Mouse (Mus musculus) thymus, adult 2 months (tissue): Measurements from ENCODE around the gene Tenm4. TPM values are rescaled to one million over a fixed set of nuclear protein-coding genes. Genes with fewer than 3 reads are reported as not detected.
"Not testable (repeated sequence)": the region's sequence is repeated elsewhere in the genome, so short reads cannot be mapped to it uniquely, and the experiment has no call there.

Source experiments
- DNase-seq: peaks from one replicate; pipeline ENCODE4 v3.0.0; 2021
- H3K27ac ChIP-seq: fragments of 200-500 bp; 2 replicates; pipeline ENCODE4 v1.5.1; 2012; ENCODE audit warnings: low read length, control low read depth; ENCODE audit not compliant: control insufficient read depth, insufficient read depth
- H3K27me3 ChIP-seq: fragments of 200-500 bp; 2 replicates; pipeline ENCODE4 v1.6.1; 2012; ENCODE audit warnings: mild to moderate bottlenecking, low read length, moderate library complexity, mixed read lengths; ENCODE audit not compliant: control insufficient read depth, insufficient read depth
- H3K36me3 ChIP-seq: fragments of 200-500 bp; 2 replicates; pipeline ENCODE4 v1.6.1; 2012; ENCODE audit warnings: mild to moderate bottlenecking, low read length, moderate library complexity; ENCODE audit not compliant: control insufficient read depth, insufficient read depth
- H3K4me1 ChIP-seq: fragments of 200-500 bp; replicated peaks from 2 replicates; pipeline ENCODE4 v1.6.1; 2012; ENCODE audit warnings: low read length; ENCODE audit not compliant: control insufficient read depth, insufficient read depth
- H3K4me3 ChIP-seq: fragments of 200-500 bp; 2 replicates; pipeline ENCODE4 v1.5.1; 2012; ENCODE audit warnings: mild to moderate bottlenecking, low read length, control low read depth, moderate library complexity; ENCODE audit not compliant: control insufficient read depth, insufficient read depth
- CTCF ChIP-seq: fragments of 200-500 bp; IDR thresholded peaks from 2 replicates; pipeline ENCODE4 v1.5.1; 2012; ENCODE audit warnings: mild to moderate bottlenecking, control low read depth, low read length, moderate library complexity, borderline replicate concordance; ENCODE audit not compliant: control insufficient read depth, poor library complexity, insufficient read depth; ENCODE audit errors: extremely low read depth
- POLR2A ChIP-seq: fragments of 200-500 bp; IDR thresholded peaks from 2 replicates; pipeline ENCODE4 v1.6.1; 2012; ENCODE audit warnings: mild to moderate bottlenecking, low read length, control low read depth, moderate library complexity; ENCODE audit not compliant: control insufficient read depth, poor library complexity, insufficient read depth; ENCODE audit errors: extremely low read depth
- WGBS: fragments of 180-500 bp; shearing (Covaris S2); methylation state at CpG from one replicate; pipeline ENCODE4 v1.1.7; 2018; 5-methylcytosine and 5-hydroxymethylcytosine counted together
- polyA plus RNA-seq: library from polyadenylated mRNA; depleted of rRNA; stranded (reverse); fragments of >200 nt; gene quantifications from 2 replicates; pipeline ENCODE4 v1.2.3, GENCODE M21; 2012

Gene Tenm4
- polyA plus RNA-seq, 1 experiment: 2.7 TPM

GRCm38 (mm10) chr7:96604091-96604745 lies 433.2 kb downstream of the Tenm4 start:
- Histone ChIP-seq H3K27me3 (no peaks in the 10 kb centered on the region), H3K4me1 (no peaks in the 10 kb centered on the region), H3K27ac (no peak overlapping the region), H3K4me3 (no peak overlapping the region), H3K36me3 (no peaks in the 10 kb centered on the region)
- TF ChIP-seq POLR2A: no peak
- TF ChIP-seq CTCF: no peak
- WGBS: 88% methylated on average over 3 of the region's 3 CpGs
- DNase-seq: no peak

DNA sequence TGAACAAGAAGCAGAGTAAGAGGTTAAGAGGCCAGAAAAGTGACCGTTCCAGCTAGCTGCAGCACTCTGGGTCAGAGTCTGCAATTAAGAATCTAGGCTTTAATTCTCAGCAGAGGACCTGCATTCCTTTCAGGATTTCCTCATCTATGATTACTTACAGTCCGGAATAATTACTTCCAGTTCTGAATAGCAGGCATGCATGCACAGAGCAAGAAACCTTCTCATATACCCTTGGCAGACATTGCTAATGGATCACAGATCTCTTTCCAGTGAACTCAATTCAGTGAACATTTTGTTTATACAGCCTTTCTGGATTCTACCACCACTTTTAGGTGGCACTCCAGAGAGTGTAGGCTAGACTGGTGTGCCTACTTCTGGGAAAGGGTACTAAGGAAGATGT lies 434.3 kb downstream of the Tenm4 start:
- Histone ChIP-seq H3K27ac (no peak overlapping the region), H3K27me3 (no peaks in the 10 kb centered on the region), H3K4me1 (no peaks in the 10 kb centered on the region), H3K4me3 (no peak overlapping the region), H3K36me3 (no peaks in the 10 kb centered on the region)
- no peak for DNase-seq
- TF ChIP-seq POLR2A (no peak), CTCF (no peak)
- WGBS: 96% methylated on average over 2 of the region's 2 CpGs

GRCm38 (mm10) chr7:96609854-96610586 lies 439.0 kb downstream of the Tenm4 start:
- Histone ChIP-seq H3K36me3 (no peaks in the 10 kb centered on the region), H3K27ac (no peak overlapping the region), H3K4me3 (no peak overlapping the region), H3K27me3 (no peaks in the 10 kb centered on the region), H3K4me1 (no peaks in the 10 kb centered on the region)
- WGBS: 47% methylated on average over 10 of the region's 10 CpGs
- no peak for DNase-seq
- TF ChIP-seq CTCF: no peak
- no peak for TF ChIP-seq POLR2A

DNA sequence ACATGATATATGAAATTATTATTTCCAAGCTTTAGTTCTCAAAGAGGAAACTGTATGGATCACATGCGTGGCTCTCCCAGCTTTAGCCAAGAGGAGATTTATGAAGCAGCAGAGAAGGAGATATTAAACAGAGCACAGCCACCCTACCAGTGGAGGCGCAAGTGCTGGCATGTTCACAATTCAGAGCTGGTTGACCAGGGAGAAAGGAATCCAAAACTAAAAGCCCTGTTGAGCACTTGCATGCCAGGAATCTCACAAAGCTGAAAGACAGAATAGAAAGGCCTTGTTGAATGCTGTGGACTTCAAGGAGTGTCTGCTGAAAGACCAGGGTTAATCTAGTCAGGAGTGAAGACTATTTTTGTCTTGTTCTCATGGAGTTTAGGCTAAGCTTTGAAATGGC lies 446.3 kb downstream of the Tenm4 start:
- Histone ChIP-seq H3K4me1 (no peaks in the 10 kb centered on the region), H3K36me3 (no peaks in the 10 kb centered on the region), H3K4me3 (no peak overlapping the region), H3K27me3 (no peaks in the 10 kb centered on the region), H3K27ac (no peak overlapping the region)
- no peak for TF ChIP-seq CTCF
- no peak for TF ChIP-seq POLR2A
- no peak for DNase-seq
- WGBS: 93% methylated on average over 2 of the region's 2 CpGs

DNA sequence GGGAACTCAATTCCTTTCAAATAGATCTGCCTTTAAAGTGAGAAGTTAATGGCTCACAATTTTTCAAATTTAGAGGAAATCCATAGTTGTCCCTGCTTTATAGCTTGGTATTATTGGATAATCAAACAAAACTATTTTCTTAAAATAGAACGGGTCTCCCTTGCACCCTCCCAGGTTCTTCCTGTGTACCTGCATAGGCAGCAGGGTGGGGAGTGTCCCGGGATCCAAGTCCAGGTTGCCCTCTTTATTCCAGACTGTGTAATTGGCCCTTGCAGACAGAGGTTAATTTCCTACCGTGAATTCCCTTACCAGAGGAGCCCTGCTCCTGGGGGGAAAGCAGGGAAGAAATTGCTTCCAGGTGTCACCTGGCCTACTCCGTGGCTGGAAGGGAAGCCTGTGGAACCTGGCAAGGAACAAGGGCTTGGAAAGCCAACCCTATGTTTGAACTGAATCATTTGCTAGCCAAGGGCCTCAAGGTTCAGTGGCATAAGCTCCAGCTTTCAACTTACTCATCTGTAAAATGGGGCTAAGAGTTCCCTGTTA lies 449.0 kb downstream of the Tenm4 start:
- Histone ChIP-seq H3K36me3 (no peaks in the 10 kb centered on the region), H3K27me3 (no peaks in the 10 kb centered on the region), H3K4me3 (no peak overlapping the region), H3K4me1 (no peaks in the 10 kb centered on the region), H3K27ac (no peak overlapping the region)
- no peak for DNase-seq
- TF ChIP-seq CTCF: no peak
- no peak for TF ChIP-seq POLR2A
- WGBS: 86% methylated on average over 4 of the region's 4 CpGs

GRCm38 (mm10) chr7:96626338-96626737 lies 455.3 kb downstream of the Tenm4 start:
- H3K36me3 ChIP-seq: no peaks in the 10 kb centered on the region
- H3K27me3 ChIP-seq: no peaks in the 10 kb centered on the region
- no peak for DNase-seq
- no peak overlapping the region for H3K4me3 ChIP-seq
- WGBS: 61% methylated on average over 3 of the region's 3 CpGs
- H3K4me1 ChIP-seq: no peaks in the 10 kb centered on the region
- H3K27ac ChIP-seq: no peak overlapping the region
- TF ChIP-seq POLR2A (no peak), CTCF (no peak)

GRCm38 (mm10) chr7:96630551-96630950 lies 459.5 kb downstream of the Tenm4 start:
- H3K4me1 ChIP-seq, H3K36me3 ChIP-seq, DNase-seq, H3K4me3 ChIP-seq, H3K27me3 ChIP-seq, H3K27ac ChIP-seq: not testable (repeated sequence)
- WGBS: 58% methylated on average over 9 of the region's 9 CpGs
